Mouse (Mus musculus): ENCODE measurements around the gene Gm28038.

- no peak for TF ChIP-seq CTCF (IDR thresholded peaks at IDR 0.05; ENCODE audit: borderline replicate concordance, control insufficient read depth, extremely low read depth, insufficient read depth, low read length, poor library complexity)
- TF ChIP-seq POLR2A (IDR thresholded peaks at IDR 0.05; ENCODE audit: control insufficient read depth, extremely low read depth, insufficient read depth, low read length, poor library complexity), result no peak
Observed at GRCm38 (mm10) chr2:30262840-30263441, 17.9 kb upstream of the Gm28038 start.
